Mouse (Mus musculus): ENCODE data around the gene Tmem239. TPM values are rescaled to one million over a fixed set of nuclear protein-coding genes. Genes with fewer than 3 reads are reported as not detected.

Gene Tmem239
- polyA plus RNA-seq, 1 experiment from 2014 or later: not detected

DNA sequence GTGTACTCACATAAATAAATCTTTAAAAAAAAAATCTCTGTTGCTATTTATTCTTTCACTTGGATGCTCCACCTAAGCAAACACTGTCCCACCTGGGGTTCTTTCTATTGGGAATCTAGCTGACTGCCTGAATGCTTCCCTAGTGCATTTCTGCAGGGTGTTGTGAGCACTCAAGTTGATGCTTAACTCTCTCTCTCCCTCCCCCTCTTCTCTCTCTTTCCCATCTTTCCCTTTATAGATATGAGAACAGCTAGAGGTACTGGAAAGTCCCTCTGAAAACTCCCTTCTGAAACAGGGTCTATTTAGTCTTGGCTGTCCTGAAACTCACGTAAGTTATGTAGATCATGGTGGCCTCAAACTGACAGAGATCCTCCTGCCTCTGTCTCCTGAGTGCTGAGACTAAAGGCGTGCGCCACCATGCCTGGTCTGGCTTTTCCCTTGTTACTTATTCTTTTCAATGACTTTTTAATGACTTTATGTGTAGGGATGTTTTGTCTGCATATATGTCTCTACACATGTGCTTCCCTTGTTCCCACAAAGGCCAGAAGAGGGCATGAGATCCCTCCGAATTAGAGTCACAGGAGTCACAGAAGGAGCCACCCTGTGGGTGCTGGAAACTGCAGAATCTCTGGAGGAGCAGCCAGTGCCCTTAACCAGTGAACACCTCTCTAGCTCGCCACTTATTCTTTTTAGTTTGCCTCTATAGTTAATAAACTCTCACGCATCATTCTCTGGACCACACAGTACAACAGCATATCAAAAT is 8.0 kb downstream of the Tmem239 start:
- Histone ChIP-seq H3K27me3 (no peaks in the 10 kb centered on the region), H3K9ac (replicated peaks) (no peak overlapping the region), H3K4me2 (replicated peaks) (no peak overlapping the region), H3K27ac (replicated peaks) (no peak overlapping the region), H3K9me3 (no peaks in the 10 kb centered on the region), H3K4me1 (0 out of 2 replicates have a peak, but pooled peaks cover 4% of the 10 kb centered on the region), H3K4me3 (no peak overlapping the region), H3K36me3 (peaks cover 9% of the 10 kb centered on the region; the same call in 1 of the 2 replicates)
- no peak for ATAC-seq (replicated peaks)
- 74% methylated on average over 6 of the region's 6 CpGs for WGBS

DNA sequence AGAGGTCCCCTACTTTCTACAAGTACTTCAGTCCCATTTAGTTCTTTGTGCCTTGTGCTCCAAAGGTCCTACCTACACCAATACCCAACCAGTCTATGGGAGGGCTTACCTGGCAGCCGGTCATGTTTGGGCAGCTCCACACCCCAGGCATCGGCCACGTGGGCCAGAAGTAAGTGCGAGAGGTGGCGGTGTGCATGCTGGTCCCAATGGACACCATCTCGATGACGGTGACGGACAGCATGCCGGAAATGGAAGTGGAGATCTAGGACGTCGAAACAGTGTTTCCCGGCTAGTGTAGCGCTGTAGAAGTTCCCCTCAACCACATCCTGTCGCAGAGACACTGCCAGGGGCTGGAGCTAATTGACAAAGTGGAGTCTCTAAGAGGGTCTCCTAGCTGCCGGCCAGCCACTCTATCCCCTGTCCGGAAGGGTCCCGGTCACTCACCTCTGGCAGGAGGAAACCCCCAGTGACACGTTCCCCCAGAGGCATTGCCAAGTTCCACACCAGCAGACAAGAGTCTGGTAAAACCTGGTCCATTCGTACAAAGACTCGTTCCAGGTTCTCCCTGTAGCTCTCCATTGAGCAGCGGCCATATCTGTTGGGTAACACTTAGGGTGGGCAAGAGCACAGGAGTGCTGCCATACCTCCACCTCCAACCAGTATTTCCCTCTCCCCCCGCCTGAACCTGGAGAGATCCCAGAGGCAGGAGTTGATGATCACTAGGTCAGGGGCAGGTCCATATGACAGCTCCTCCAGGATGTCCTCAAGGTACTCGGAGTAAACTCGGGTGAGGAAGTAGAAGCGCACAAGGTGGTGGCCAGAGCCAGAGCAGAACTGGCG is 15.7 kb downstream of the Tmem239 start:
- Histone ChIP-seq H3K4me3 (no peak overlapping the region), H3K9ac (replicated peaks) (no peak overlapping the region), H3K4me1 (peaks cover 36% of the 10 kb centered on the region), H3K27me3 (no peaks in the 10 kb centered on the region), H3K4me2 (replicated peaks) (no peak overlapping the region), H3K27ac (replicated peaks) (no peak overlapping the region), H3K9me3 (no peaks in the 10 kb centered on the region), H3K36me3 (peaks cover 9% of the 10 kb centered on the region; the same call in 1 of the 2 replicates)
- ATAC-seq (replicated peaks): no peak
- WGBS: 97% methylated on average over 26 of the region's 26 CpGs

DNA sequence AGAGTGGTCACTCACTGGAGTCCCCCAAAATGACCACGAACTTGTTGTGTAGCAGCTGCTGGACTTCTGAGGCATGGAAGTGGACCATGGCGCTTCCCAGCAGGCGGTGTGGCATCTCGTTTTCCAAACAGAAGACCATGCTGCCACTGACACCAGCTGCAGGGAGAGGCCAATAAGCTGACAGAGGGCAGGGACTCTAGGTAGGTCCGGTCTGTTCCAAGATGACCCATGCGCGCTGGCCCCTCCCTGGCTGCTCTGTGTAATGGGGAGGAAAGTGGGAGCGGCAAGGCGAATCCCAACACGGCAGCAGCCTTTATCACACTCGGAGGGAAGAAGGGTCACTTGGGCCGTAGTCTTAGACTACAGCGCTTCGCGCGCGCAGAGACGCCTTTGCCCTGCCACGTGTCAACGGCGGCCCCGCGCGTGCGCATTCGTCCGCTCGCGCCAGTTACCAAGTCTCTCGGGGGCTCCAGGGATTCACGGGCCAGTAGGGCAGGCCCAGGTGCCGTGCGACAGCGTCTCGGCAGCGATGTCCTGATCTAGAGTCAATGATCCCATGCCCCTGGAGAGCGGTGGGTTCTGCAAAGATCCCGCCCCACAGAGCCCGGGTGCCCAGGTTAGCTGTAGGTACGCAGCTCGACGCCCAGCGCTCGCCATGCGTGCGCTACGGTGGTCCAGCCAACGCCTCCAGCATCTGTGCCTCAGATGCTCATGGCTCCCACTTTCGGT is 17.3 kb downstream of the Tmem239 start:
- H3K4me3 ChIP-seq: peak overlapping the region; percentile 96
- no peaks in the 10 kb centered on the region for H3K9me3 ChIP-seq
- peaks cover 36% of the 10 kb centered on the region for H3K4me1 ChIP-seq
- peak; percentile 77 for ATAC-seq (replicated peaks)
- no peaks in the 10 kb centered on the region for H3K27me3 ChIP-seq
- H3K9ac ChIP-seq (replicated peaks): peak overlapping the region; percentile 89
- WGBS: 16% methylated on average over 49 of the region's 49 CpGs
- H3K4me2 ChIP-seq (replicated peaks): peak overlapping the region; percentile 92
- H3K36me3 ChIP-seq: peaks cover 6% of the 10 kb centered on the region; the same call in 1 of the 2 replicates
- peak overlapping the region; percentile 95 for H3K27ac ChIP-seq (replicated peaks)

DNA sequence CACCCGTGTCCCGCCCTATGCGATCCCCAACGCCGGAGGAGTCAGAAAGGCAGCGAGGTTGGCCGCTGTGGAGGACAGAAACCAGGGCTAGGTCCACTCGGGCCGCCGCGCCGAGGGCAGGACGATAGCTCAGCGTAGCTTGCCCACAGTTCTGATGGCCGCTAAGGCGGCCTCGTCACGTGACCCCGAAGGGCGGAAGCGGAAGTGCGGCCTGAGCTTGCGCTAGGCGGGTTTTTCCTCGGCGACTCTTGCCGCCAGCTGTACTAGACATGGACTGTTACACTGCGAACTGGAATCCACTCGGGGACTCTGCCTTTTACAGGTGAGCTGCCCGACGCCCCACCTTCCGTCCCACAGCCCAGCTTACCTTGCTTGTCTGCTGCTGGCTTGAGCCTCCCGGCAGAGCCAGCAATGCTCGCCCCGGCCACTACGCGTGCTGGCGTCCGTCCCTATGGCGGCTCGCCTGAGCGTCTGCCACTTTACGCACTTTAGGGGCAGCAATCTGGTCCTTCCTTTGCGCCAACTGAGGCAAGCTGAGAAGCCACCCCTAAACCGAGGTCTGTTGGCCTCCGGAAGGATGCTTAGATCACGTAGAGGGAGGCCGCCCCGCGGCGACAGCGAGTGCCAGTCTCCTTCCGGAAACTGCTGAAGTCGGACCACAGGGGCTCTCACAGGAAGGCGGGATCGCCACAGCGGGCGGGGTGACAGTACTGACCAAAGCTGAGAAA is 18.0 kb downstream of the Tmem239 start, which contains the start of the genes Vps16 and Pced1a:
Vps16 (plus strand) TSS at position 214 of the 728 bp plus-strand sequence.
Pced1a (minus strand) TSS at position 576 of the 728 bp plus-strand sequence.
- peak within 1 kb of the TSS; percentile 89 for H3K9ac ChIP-seq (replicated peaks)
- H3K27ac ChIP-seq (replicated peaks): peak within 1 kb of the TSS; percentile 95
- H3K4me1 ChIP-seq: peaks cover 36% of the 10 kb centered on the region
- H3K9me3 ChIP-seq: no peaks in the 10 kb centered on the region
- H3K4me2 ChIP-seq (replicated peaks): peak within 1 kb of the TSS; percentile 92
- ATAC-seq (replicated peaks): peak; percentile 96
- peak within 1 kb of the TSS; percentile 96 for H3K4me3 ChIP-seq
- no peaks in the 10 kb centered on the region for H3K27me3 ChIP-seq
- under 1% methylated on average over 58 of the region's 58 CpGs for WGBS
- no peaks in the 10 kb centered on the region for H3K36me3 ChIP-seq

DNA sequence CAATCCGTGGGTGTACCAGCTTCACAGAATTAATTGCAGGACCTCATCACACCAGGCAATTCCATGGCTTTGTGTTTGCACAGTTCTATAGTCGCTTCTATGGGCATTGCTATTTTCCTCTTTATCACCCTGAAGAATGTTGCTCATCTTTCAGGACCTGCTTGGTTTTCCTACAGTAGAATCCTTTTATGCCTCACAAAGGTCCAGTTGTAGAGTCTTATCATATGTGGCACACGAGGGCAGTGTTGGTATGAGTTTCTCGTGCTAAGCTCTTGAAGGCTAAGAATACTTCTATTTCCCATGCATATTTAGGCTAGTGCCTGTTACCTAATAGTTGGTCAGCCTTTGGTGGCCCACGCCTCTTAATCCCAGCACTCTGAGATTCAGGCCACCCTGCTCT is 18.8 kb downstream of the Tmem239 start:
- 41% methylated on average over 5 of the region's 5 CpGs for WGBS
- peak overlapping the region; percentile 96 for H3K4me3 ChIP-seq
- no peaks in the 10 kb centered on the region for H3K9me3 ChIP-seq
- ATAC-seq (replicated peaks): no peak
- no peaks in the 10 kb centered on the region for H3K36me3 ChIP-seq
- peak overlapping the region; percentile 92 for H3K4me2 ChIP-seq (replicated peaks)
- peak overlapping the region; percentile 95 for H3K27ac ChIP-seq (replicated peaks)
- H3K9ac ChIP-seq (replicated peaks): peak overlapping the region; percentile 89
- no peaks in the 10 kb centered on the region for H3K27me3 ChIP-seq
- peaks cover 41% of the 10 kb centered on the region for H3K4me1 ChIP-seq

DNA sequence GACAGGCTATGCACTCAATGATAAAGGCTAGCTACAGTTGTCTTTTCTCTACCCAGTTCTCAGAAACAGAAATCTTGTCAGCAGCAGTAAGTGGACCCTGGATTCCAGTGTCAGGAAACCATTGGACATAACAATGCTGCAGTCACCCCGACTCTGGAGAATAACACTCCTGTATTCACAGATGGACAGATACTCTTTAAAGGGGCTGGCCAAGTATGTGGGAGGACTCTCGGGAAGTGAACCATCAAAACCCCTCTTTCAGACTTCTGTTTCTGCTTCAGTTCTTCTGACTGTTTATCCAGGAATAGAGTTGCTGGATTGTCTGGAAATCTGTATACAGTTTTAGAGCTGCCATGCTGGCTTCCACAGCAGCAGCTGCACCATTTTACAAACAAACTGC is 23.6 kb downstream of the Tmem239 start:
- Histone ChIP-seq H3K4me1 (peaks cover 25% of the 10 kb centered on the region), H3K4me2 (replicated peaks) (no peak overlapping the region), H3K36me3 (0 out of 2 replicates have a peak, but pooled peaks cover 6% of the 10 kb centered on the region), H3K9me3 (no peaks in the 10 kb centered on the region), H3K9ac (replicated peaks) (no peak overlapping the region), H3K27me3 (no peaks in the 10 kb centered on the region), H3K27ac (replicated peaks) (no peak overlapping the region), H3K4me3 (no peak overlapping the region)
- no peak for ATAC-seq (replicated peaks)
- WGBS: 47% methylated on average over 2 of the region's 2 CpGs

DNA sequence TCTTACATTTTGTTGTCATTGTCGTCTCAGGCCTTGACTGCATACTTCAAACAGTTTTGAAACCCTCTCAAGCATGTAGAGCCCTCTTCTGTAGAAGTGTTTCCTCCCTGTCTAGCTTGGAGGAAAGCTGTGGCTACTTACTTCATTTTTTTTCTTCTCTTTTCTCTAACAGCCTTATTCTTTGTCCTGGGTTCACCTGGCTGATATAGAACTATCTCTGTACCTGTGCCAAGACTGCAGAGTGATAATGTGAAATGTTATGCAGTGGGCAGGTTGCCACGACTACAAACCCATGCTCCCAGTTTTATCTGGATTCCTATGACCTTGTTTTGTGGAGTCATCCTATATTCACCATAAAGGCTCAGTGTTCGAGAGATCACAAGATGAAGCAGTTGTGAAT is 24.2 kb downstream of the Tmem239 start:
- H3K9me3 ChIP-seq: no peaks in the 10 kb centered on the region

DNA sequence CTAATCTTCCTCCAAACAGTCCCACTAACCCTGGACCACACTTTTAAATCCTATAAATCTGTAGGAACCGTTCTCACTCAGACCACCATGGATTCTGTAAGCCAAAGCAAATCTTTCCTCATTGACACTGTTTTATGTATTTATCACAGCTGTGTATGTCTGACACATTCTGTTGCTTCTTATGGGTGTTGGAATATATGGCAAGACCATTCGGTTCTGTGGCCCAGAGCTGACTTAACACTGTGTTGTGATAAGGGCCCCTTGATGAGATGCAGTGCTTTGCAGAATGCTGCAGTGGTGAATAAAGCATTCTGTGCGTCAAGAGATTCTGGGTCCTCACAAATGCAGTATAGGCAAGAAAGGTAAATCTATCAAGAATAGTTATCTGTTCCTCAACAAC is 25.9 kb downstream of the Tmem239 start:
- peak; percentile 63; the same call in 1 of the 2 replicates for ATAC-seq (replicated peaks)
- 76% methylated on average over 3 of the region's 3 CpGs for WGBS
- Histone ChIP-seq H3K27ac (replicated peaks) (no peak overlapping the region), H3K27me3 (no peaks in the 10 kb centered on the region), H3K36me3 (0 out of 2 replicates have a peak, but pooled peaks cover 6% of the 10 kb centered on the region), H3K4me3 (no peak overlapping the region), H3K4me1 (peaks cover 14% of the 10 kb centered on the region; the same call in 1 of the 2 replicates), H3K9me3 (no peaks in the 10 kb centered on the region), H3K9ac (replicated peaks) (no peak overlapping the region), H3K4me2 (replicated peaks) (no peak overlapping the region)

More for the DNA sequence above, 24.2 kb downstream of the Tmem239 start:
- Histone ChIP-seq H3K4me2 (replicated peaks) (no peak overlapping the region), H3K9ac (replicated peaks) (no peak overlapping the region), H3K27ac (replicated peaks) (no peak overlapping the region), H3K4me1 (peaks cover 19% of the 10 kb centered on the region), H3K36me3 (0 out of 2 replicates have a peak, but pooled peaks cover 6% of the 10 kb centered on the region), H3K27me3 (no peaks in the 10 kb centered on the region), H3K4me3 (no peak overlapping the region)
- ATAC-seq (replicated peaks): no peak
- WGBS: 88% methylated on average over 3 of the region's 3 CpGs

DNA sequence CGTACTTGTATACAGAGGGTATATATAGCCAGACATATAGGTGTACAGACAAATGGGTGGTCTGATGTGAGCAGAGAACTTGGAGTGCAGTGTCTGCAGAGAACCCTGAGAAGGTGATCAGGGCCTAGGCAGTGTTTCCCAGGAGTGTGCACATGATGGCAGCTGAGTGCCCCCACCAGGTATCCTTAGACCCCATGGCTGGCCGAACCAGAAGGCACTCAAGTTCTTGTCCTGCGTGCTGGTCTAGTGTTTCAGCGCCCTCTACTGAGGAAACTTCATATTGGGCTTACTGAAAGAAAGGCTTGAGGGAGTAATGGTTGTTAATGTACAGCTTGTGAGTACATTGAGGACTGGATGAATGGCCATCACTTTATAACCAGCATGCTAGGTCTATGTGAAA is 26.9 kb downstream of the Tmem239 start:
- Histone ChIP-seq H3K4me1 (peaks cover 14% of the 10 kb centered on the region; the same call in 1 of the 2 replicates), H3K36me3 (peaks cover 10% of the 10 kb centered on the region), H3K27me3 (no peaks in the 10 kb centered on the region), H3K27ac (replicated peaks) (no peak overlapping the region), H3K9ac (replicated peaks) (no peak overlapping the region), H3K4me2 (replicated peaks) (no peak overlapping the region), H3K9me3 (no peaks in the 10 kb centered on the region), H3K4me3 (no peak overlapping the region)
- peak; percentile 41; the same call in 1 of the 2 replicates for ATAC-seq (replicated peaks)
- WGBS: 24% methylated on average over 4 of the region's 4 CpGs

DNA sequence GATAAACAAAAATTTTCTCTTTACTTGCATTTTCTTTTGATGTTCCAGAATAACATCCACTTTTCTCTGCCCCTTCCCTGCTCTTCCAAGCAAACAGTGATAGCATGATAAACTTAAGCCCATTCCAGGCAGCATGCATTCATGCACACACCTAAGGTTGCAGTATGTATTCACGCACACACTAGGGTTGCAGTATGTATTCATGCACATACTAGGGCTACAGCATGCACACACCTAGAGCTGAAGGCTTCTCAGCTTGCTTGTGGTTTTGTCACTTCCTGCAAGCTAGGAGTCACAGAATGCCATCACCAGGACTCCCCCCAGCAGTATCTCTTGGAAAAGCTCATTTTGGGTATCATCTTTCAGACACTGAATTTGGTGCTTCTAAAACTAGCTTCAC is 30.5 kb downstream of the Tmem239 start:
- Histone ChIP-seq H3K36me3 (peaks cover 44% of the 10 kb centered on the region), H3K9ac (replicated peaks) (no peak overlapping the region), H3K4me2 (replicated peaks) (no peak overlapping the region), H3K27me3 (no peaks in the 10 kb centered on the region), H3K4me3 (no peak overlapping the region), H3K27ac (replicated peaks) (no peak overlapping the region), H3K9me3 (no peaks in the 10 kb centered on the region), H3K4me1 (peaks cover 6% of the 10 kb centered on the region; the same call in 1 of the 2 replicates)
- ATAC-seq (replicated peaks): no peak
- 91% methylated on average over 1 of the region's 1 CpGs for WGBS

DNA sequence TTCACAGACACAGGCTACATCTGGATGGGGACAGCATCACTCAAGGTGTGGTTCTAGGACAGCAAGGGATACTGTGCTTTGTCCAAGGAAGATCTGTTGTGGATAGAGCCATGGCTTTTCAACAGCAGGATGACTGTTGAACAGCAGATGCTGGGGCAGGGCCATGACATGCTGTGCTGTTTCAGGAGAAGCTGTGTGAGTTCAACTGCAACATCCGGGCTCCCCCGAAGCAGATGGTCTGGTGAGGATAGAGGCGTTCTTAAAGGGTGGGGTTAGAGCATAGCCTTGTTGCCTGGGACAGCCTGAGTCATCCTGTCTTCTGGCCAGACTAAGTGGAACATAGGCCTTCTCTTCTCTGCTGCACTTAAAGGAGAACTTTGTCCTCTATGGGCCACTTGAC is 32.6 kb downstream of the Tmem239 start:
- H3K4me3 ChIP-seq: no peak overlapping the region
- no peaks in the 10 kb centered on the region for H3K4me1 ChIP-seq
- no peak for ATAC-seq (replicated peaks)
- H3K36me3 ChIP-seq: peaks cover 61% of the 10 kb centered on the region
- H3K9ac ChIP-seq (replicated peaks): no peak overlapping the region
- no peaks in the 10 kb centered on the region for H3K9me3 ChIP-seq
- H3K27ac ChIP-seq (replicated peaks): no peak overlapping the region
- H3K4me2 ChIP-seq (replicated peaks): no peak overlapping the region
- WGBS: 98% methylated on average over 3 of the region's 3 CpGs
- H3K27me3 ChIP-seq: no peaks in the 10 kb centered on the region

Data from forebrain, embryonic 15.5 days (tissue).